Mouse (Mus musculus): Measurements from ENCODE around the gene Gm17387. TPM values are rescaled to one million over a fixed set of nuclear protein-coding genes. Genes with fewer than 3 reads are reported as not detected.
"Not testable (repeated sequence)": the region's sequence is repeated elsewhere in the genome, so short reads cannot be mapped to it uniquely, and the experiment has no call there.

The Gm17387 gene
- polyA plus RNA-seq, 1 experiment = not detected

GRCm38 (mm10) chr7:141021489-141022449, 7.2 kb upstream of the Gm17387 start:
- Histone ChIP-seq H3K4me1 (ENCODE audit: control insufficient read depth, insufficient read depth, low read length) (peaks cover 3% of the 10 kb centered on the region), H3K4me3 (replicated peaks; ENCODE audit: control insufficient read depth, low read depth, low read length) (no peak overlapping the region), H3K27ac (ENCODE audit: control insufficient read depth, insufficient read depth, low read depth, low read length, poor library complexity) (peak overlapping the region; percentile 21)
- WGBS = 56% methylated on average over 14 of the region's 14 CpGs
- TF ChIP-seq POLR2A (IDR thresholded peaks at IDR 0.05; ENCODE audit: borderline replicate concordance, control insufficient read depth, low read depth, low read length) (no peak), CTCF (IDR thresholded peaks at IDR 0.05; ENCODE audit: control insufficient read depth, insufficient read depth, low read length) (no peak)

- Histone ChIP-seq H3K4me1 (ENCODE audit: control insufficient read depth, insufficient read depth, low read length) (peaks cover 3% of the 10 kb centered on the region), H3K27ac (ENCODE audit: control insufficient read depth, insufficient read depth, low read depth, low read length, poor library complexity) (peak overlapping the region; percentile 45; the same call in 1 of the 2 replicates), H3K4me3 (replicated peaks; ENCODE audit: control insufficient read depth, low read depth, low read length) (no peak overlapping the region)
- TF ChIP-seq POLR2A (IDR thresholded peaks at IDR 0.05; ENCODE audit: borderline replicate concordance, control insufficient read depth, low read depth, low read length) = no peak
- 46% methylated on average over 6 of the region's 6 CpGs for WGBS
Observed at GRCm38 (mm10) chr7:141024865-141025838, 3.8 kb upstream of the Gm17387 start.

- WGBS = 78% methylated on average over 6 of the region's 6 CpGs
- Histone ChIP-seq H3K27ac (ENCODE audit: control insufficient read depth, insufficient read depth, low read depth, low read length, poor library complexity) (no peak overlapping the region), H3K4me3 (replicated peaks; ENCODE audit: control insufficient read depth, low read depth, low read length) (no peak overlapping the region), H3K4me1 (ENCODE audit: control insufficient read depth, insufficient read depth, low read length) (peaks cover 2% of the 10 kb centered on the region; the same call in 1 of the 2 replicates)
- TF ChIP-seq POLR2A (IDR thresholded peaks at IDR 0.05; ENCODE audit: borderline replicate concordance, control insufficient read depth, low read depth, low read length) (no peak), CTCF (IDR thresholded peaks at IDR 0.05; ENCODE audit: control insufficient read depth, insufficient read depth, low read length) (no peak)
Observed at GRCm38 (mm10) chr7:141026097-141026739, 2.7 kb upstream of the Gm17387 start.

GRCm38 (mm10) chr7:141026740-141027098, 2.2 kb upstream of the Gm17387 start:
- no peak for TF ChIP-seq POLR2A (IDR thresholded peaks at IDR 0.05; ENCODE audit: borderline replicate concordance, control insufficient read depth, low read depth, low read length)
- no peak for TF ChIP-seq CTCF (IDR thresholded peaks at IDR 0.05; ENCODE audit: control insufficient read depth, insufficient read depth, low read length)
- WGBS = 74% methylated on average over 5 of the region's 5 CpGs
- Histone ChIP-seq H3K4me1 (ENCODE audit: control insufficient read depth, insufficient read depth, low read length) (no peaks in the 10 kb centered on the region; the same call in 1 of the 2 replicates), H3K27ac (ENCODE audit: control insufficient read depth, insufficient read depth, low read depth, low read length, poor library complexity) (no peak overlapping the region), H3K4me3 (replicated peaks; ENCODE audit: control insufficient read depth, low read depth, low read length) (no peak overlapping the region)

GRCm38 (mm10) chr7:141030390-141030789, 1.5 kb downstream of the Gm17387 start:
- Histone ChIP-seq H3K27ac (ENCODE audit: control insufficient read depth, insufficient read depth, low read depth, low read length, poor library complexity) (no peak overlapping the region), H3K4me3 (replicated peaks; ENCODE audit: control insufficient read depth, low read depth, low read length) (no peak overlapping the region), H3K4me1 (ENCODE audit: control insufficient read depth, insufficient read depth, low read length) (no peaks in the 10 kb centered on the region; the same call in 1 of the 2 replicates)
- 71% methylated on average over 3 of the region's 3 CpGs for WGBS
- TF ChIP-seq POLR2A (IDR thresholded peaks at IDR 0.05; ENCODE audit: borderline replicate concordance, control insufficient read depth, low read depth, low read length) = no peak
- no peak for TF ChIP-seq CTCF (IDR thresholded peaks at IDR 0.05; ENCODE audit: control insufficient read depth, insufficient read depth, low read length)

- no peak overlapping the region for H3K4me3 ChIP-seq (replicated peaks; ENCODE audit: control insufficient read depth, low read depth, low read length)
- peaks cover 3% of the 10 kb centered on the region; the same call in 1 of the 2 replicates for H3K4me1 ChIP-seq (ENCODE audit: control insufficient read depth, insufficient read depth, low read length)
- H3K27ac ChIP-seq (ENCODE audit: control insufficient read depth, insufficient read depth, low read depth, low read length, poor library complexity) = no peak overlapping the region
- no peak for TF ChIP-seq POLR2A (IDR thresholded peaks at IDR 0.05; ENCODE audit: borderline replicate concordance, control insufficient read depth, low read depth, low read length)
- TF ChIP-seq CTCF (IDR thresholded peaks at IDR 0.05; ENCODE audit: control insufficient read depth, insufficient read depth, low read length) = no peak
- 72% methylated on average over 9 of the region's 9 CpGs for WGBS
Observed at GRCm38 (mm10) chr7:141032458-141033167, 3.7 kb downstream of the Gm17387 start.

- H3K4me1 ChIP-seq (ENCODE audit: control insufficient read depth, insufficient read depth, low read length); H3K4me3 ChIP-seq (replicated peaks; ENCODE audit: control insufficient read depth, low read depth, low read length); H3K27ac ChIP-seq (ENCODE audit: control insufficient read depth, insufficient read depth, low read depth, low read length, poor library complexity): not testable (repeated sequence)
- 33% methylated on average over 1 of the region's 2 CpGs for WGBS
Observed at GRCm38 (mm10) chr7:141036624-141037023, 7.7 kb downstream of the Gm17387 start.
